Mouse (Mus musculus): ENCODE measurements around the gene Ezh1. TPM values are rescaled to one million over a fixed set of nuclear protein-coding genes. Genes with fewer than 3 reads are reported as not detected.
"Not testable (repeated sequence)": the region's sequence is repeated elsewhere in the genome, so short reads cannot be mapped to it uniquely, and the experiment has no call there.

Gene Ezh1
- polyA plus RNA-seq, 1 experiment from 2014 or later, result 12.1 TPM

DNA sequence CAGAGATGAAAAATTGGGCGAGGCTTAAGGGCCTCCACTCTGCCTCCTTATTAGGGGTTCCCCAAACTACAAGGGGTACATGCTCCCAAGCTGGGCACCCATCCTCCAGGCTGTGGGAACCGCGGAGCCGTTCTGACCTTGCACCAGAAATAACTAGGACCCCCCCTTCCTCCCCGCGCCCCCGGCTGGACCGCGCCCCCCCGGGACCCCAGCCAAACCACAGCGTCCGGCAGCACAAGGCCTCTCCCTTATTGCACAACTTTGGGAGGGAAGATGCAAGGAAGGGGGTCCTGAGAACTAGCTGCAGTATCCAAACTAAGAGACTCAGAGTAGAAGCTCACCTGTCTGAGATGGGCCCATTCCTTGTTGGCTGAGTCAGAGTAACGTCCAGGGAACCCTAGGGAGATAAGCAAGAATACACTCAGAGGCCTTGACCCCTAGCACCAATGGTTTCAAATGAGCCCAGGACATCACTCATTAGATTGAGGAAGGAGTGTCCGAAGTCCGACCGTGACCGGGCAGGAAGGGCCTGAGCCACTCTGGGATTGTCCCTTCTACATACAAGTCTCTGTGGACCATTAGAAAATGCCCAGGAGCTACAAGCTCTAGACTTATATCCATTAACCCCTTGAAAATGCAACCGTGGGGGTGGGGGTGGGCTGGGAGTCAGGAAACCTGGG, 57.8 kb downstream of the Ezh1 start:
- H3K4me3 ChIP-seq, result no peak overlapping the region
- peaks cover 20% of the 10 kb centered on the region for H3K36me3 ChIP-seq (ENCODE audit: poor library complexity, severe bottlenecking)
- peaks cover 80% of the 10 kb centered on the region for H3K27me3 ChIP-seq
- H3K9me3 ChIP-seq (replicated peaks), result no peaks in the 10 kb centered on the region
- 60% methylated on average over 18 of the region's 18 CpGs for WGBS
- H3K4me2 ChIP-seq, result no peak overlapping the region
- H3K27ac ChIP-seq, result no peak overlapping the region
- H3K4me1 ChIP-seq, result peaks cover 50% of the 10 kb centered on the region
- no peak for ATAC-seq
- H3K9ac ChIP-seq, result no peak overlapping the region

DNA sequence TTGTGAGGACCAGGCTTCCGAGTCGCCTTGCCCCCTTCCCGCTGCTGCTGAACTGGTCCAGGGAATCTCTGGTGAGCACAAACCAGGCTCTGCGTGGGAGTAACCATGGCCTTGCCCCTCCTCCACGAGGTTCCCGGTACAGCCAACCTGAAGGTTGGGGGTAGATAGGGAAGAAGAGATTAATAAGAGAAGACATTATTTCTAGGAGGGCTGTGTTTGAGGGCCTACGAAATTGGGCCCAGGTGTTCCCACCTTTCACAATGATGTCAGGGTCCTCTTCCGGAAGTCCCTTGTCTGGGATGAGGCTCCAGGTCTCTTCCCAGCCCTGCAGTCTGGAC, 58.3 kb downstream of the Ezh1 start:
- Histone ChIP-seq H3K9me3 (replicated peaks) (no peaks in the 10 kb centered on the region), H3K4me3 (no peak overlapping the region), H3K4me2 (no peak overlapping the region), H3K36me3 (ENCODE audit: poor library complexity, severe bottlenecking) (peaks cover 25% of the 10 kb centered on the region), H3K4me1 (peaks cover 45% of the 10 kb centered on the region), H3K9ac (no peak overlapping the region), H3K27me3 (peaks cover 80% of the 10 kb centered on the region), H3K27ac (no peak overlapping the region)
- 38% methylated on average over 8 of the region's 8 CpGs for WGBS
- no peak for ATAC-seq

DNA sequence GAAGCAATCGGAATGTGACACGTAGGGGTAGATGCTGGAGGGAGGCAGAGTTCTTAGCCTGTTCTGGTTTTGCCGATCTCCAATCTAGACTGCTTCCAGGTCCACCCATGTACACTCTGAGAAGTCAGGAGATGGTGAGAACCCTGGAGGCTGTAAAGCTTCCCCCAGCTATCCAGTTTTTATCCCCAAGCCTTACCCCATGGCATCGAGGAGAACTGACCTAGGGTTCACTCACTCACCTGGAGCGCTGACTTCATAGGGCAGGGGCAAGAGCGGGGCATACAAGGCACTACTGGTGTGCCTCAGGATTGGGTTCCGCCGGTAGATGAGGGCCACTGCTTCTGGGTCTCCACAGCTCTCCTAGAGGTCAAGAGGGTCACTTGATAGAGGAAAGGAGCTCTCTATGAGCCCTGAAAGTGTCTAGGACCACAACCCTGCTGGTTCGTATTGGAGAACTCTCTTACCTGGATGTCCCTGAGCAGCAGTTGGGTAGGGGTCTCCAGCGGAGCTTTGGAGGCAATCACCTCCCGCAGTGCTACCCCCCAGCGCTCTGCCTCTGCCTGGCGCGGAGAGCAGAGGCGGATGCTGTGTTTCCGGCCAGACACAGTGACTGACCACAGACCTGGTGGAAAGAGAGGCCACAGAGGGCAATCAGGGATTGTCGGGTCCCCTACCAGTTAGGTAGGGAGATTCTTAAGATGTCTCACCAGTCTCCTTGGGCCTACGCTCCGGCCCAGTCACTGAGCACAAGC, 58.9 kb downstream of the Ezh1 start:
- 40% methylated on average over 19 of the region's 19 CpGs for WGBS
- Histone ChIP-seq H3K27me3 (peaks cover 84% of the 10 kb centered on the region), H3K9me3 (replicated peaks) (no peaks in the 10 kb centered on the region), H3K4me3 (no peak overlapping the region), H3K9ac (no peak overlapping the region), H3K27ac (no peak overlapping the region), H3K36me3 (ENCODE audit: poor library complexity, severe bottlenecking) (peaks cover 26% of the 10 kb centered on the region), H3K4me1 (peaks cover 41% of the 10 kb centered on the region), H3K4me2 (no peak overlapping the region)
- ATAC-seq, result no peak

- Histone ChIP-seq H3K27ac (no peak overlapping the region), H3K4me3 (no peak overlapping the region), H3K9me3 (replicated peaks) (no peaks in the 10 kb centered on the region), H3K36me3 (ENCODE audit: poor library complexity, severe bottlenecking) (peaks cover 36% of the 10 kb centered on the region), H3K4me1 (peaks cover 33% of the 10 kb centered on the region), H3K27me3 (peaks cover 94% of the 10 kb centered on the region), H3K4me2 (no peak overlapping the region), H3K9ac (no peak overlapping the region)
- 37% methylated on average over 14 of the region's 14 CpGs for WGBS
- no peak for ATAC-seq
Observed at GRCm38 (mm10) chr11:101166357-101166756, 59.9 kb downstream of the Ezh1 start.

- H3K9ac ChIP-seq, result 0 out of 2 replicates have a peak overlapping the region, but pooled peaks have one; percentile 17
- 12% methylated on average over 35 of the region's 35 CpGs for WGBS
- no peak overlapping the region for H3K27ac ChIP-seq
- peak overlapping the region; percentile 30 for H3K4me3 ChIP-seq
- no peak for ATAC-seq
- peaks cover 38% of the 10 kb centered on the region for H3K36me3 ChIP-seq (ENCODE audit: poor library complexity, severe bottlenecking)
- H3K4me1 ChIP-seq, result peaks cover 25% of the 10 kb centered on the region
- H3K4me2 ChIP-seq, result peak overlapping the region; percentile 54; the same call in 1 of the 2 replicates
- H3K9me3 ChIP-seq (replicated peaks), result no peaks in the 10 kb centered on the region
- H3K27me3 ChIP-seq, result peaks cover 86% of the 10 kb centered on the region
Observed at GRCm38 (mm10) chr11:101164677-101165580, 61.3 kb downstream of the Ezh1 start.

DNA sequence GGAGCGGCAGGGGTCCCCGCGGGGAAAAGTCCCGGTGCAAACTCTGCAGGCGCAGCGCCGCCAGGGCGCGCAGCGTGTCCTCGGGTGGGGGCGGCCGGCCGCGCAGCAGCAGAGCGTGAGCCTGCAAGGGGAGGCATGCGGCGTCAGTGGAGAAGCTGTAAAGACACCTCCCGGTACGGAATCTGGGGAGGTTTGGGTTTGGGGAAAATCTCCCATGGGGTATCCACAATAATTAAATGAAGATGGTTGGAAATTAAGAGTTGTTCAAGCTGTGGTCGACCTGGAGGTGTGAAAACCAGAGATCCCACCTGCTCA, 62.0 kb downstream of the Ezh1 start:
- no peaks in the 10 kb centered on the region for H3K9me3 ChIP-seq (replicated peaks)
- peak overlapping the region; percentile 30 for H3K4me3 ChIP-seq
- H3K9ac ChIP-seq, result peak overlapping the region; percentile 17; the same call in 1 of the 2 replicates
- H3K4me1 ChIP-seq, result peaks cover 19% of the 10 kb centered on the region
- WGBS, result 5% methylated on average over 21 of the region's 21 CpGs
- peaks cover 38% of the 10 kb centered on the region for H3K36me3 ChIP-seq (ENCODE audit: poor library complexity, severe bottlenecking)
- H3K4me2 ChIP-seq, result peak overlapping the region; percentile 54
- no peak overlapping the region for H3K27ac ChIP-seq
- ATAC-seq, result no peak
- H3K27me3 ChIP-seq, result peaks cover 80% of the 10 kb centered on the region

GRCm38 (mm10) chr11:101163476-101164350, 62.5 kb downstream of the Ezh1 start:
- 9% methylated on average over 49 of the region's 49 CpGs for WGBS
- Histone ChIP-seq H3K36me3 (ENCODE audit: poor library complexity, severe bottlenecking) (peaks cover 38% of the 10 kb centered on the region), H3K9ac (peak overlapping the region; percentile 17; the same call in 1 of the 2 replicates), H3K4me3 (peak overlapping the region; percentile 30), H3K9me3 (replicated peaks) (no peaks in the 10 kb centered on the region), H3K4me2 (peak overlapping the region; percentile 54), H3K4me1 (peaks cover 13% of the 10 kb centered on the region; the same call in 1 of the 2 replicates), H3K27me3 (peaks cover 74% of the 10 kb centered on the region), H3K27ac (no peak overlapping the region)
- ATAC-seq, result no peak

DNA sequence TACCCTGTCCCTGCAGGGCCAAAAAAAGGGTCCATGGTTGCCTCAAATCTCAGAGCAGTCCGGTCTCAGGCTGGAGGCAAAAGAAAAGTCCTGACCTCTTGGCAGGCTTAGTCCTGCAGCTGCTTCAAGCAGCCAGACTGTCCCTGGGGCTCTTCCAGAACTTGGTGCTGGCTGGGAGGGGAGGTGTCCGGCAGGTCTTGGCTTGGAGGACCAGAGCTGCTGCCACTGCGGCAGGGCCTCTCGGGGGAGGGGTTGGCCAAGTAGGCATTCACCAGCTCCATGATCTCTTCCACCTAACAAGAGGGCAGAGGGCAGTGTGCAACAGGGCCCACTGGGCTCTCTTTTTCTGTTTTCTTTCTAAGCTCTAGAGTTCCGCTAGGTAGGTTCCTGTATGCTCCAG, 63.5 kb downstream of the Ezh1 start:
- H3K36me3 ChIP-seq (ENCODE audit: poor library complexity, severe bottlenecking), result peaks cover 36% of the 10 kb centered on the region
- no peak overlapping the region for H3K4me3 ChIP-seq
- no peak for ATAC-seq
- 58% methylated on average over 5 of the region's 5 CpGs for WGBS
- no peak overlapping the region for H3K9ac ChIP-seq
- no peak overlapping the region for H3K27ac ChIP-seq
- peaks cover 69% of the 10 kb centered on the region for H3K27me3 ChIP-seq
- peaks cover 10% of the 10 kb centered on the region; the same call in 1 of the 2 replicates for H3K4me1 ChIP-seq
- no peak overlapping the region for H3K4me2 ChIP-seq
- H3K9me3 ChIP-seq (replicated peaks), result no peaks in the 10 kb centered on the region

- Histone ChIP-seq H3K27ac (no peak overlapping the region), H3K27me3 (peaks cover 69% of the 10 kb centered on the region), H3K9ac (no peak overlapping the region), H3K4me2 (no peak overlapping the region), H3K4me3 (no peak overlapping the region), H3K4me1 (peaks cover 10% of the 10 kb centered on the region; the same call in 1 of the 2 replicates), H3K9me3 (replicated peaks) (no peaks in the 10 kb centered on the region), H3K36me3 (ENCODE audit: poor library complexity, severe bottlenecking) (peaks cover 31% of the 10 kb centered on the region)
- 54% methylated on average over 5 of the region's 5 CpGs for WGBS
- no peak for ATAC-seq
Observed at GRCm38 (mm10) chr11:101162301-101162700, 64.0 kb downstream of the Ezh1 start.

- H3K4me3 ChIP-seq, result no peak overlapping the region
- 88% methylated on average over 15 of the region's 15 CpGs for WGBS
- H3K27ac ChIP-seq, result no peak overlapping the region
- peaks cover 10% of the 10 kb centered on the region; the same call in 1 of the 2 replicates for H3K4me1 ChIP-seq
- no peak overlapping the region for H3K9ac ChIP-seq
- H3K4me2 ChIP-seq, result no peak overlapping the region
- peaks cover 26% of the 10 kb centered on the region; the same call in 1 of the 2 replicates for H3K36me3 ChIP-seq (ENCODE audit: poor library complexity, severe bottlenecking)
- H3K27me3 ChIP-seq, result peaks cover 65% of the 10 kb centered on the region
- ATAC-seq, result no peak
- no peaks in the 10 kb centered on the region for H3K9me3 ChIP-seq (replicated peaks)
Observed at GRCm38 (mm10) chr11:101161551-101161950, 64.7 kb downstream of the Ezh1 start.

DNA sequence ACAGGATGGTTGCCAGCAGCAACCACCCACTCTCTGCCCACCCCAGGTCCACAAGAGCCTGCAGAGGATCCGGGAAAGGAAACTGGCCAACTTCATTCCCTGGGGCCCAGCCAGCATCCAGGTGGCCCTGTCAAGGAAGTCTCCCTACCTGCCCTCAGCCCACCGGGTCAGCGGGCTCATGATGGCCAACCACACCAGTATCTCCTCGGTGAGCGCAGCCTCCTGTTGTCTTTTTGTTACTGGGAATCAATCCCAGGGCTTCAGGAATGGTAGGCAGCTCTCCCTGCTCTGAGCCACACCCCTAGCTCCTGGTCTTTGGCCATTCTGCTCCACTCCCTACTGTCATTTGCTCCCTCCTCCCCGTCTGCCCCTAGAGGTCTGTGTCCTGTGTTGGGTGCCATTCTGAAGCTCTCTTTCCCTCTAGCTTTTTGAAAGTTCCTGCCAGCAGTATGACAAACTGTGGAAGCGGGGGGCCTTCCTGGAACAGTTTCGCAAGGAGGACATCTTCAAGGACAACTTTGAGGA, 65.2 kb downstream of the Ezh1 start:
- not testable (repeated sequence) for H3K9ac ChIP-seq; H3K4me2 ChIP-seq; H3K27ac ChIP-seq; H3K4me3 ChIP-seq; H3K9me3 ChIP-seq (replicated peaks); ATAC-seq
- Histone ChIP-seq H3K27me3 (peaks cover 64% of the 10 kb centered on the region), H3K36me3 (ENCODE audit: poor library complexity, severe bottlenecking) (peaks cover 22% of the 10 kb centered on the region; the same call in 1 of the 2 replicates), H3K4me1 (peaks cover 14% of the 10 kb centered on the region)
- WGBS, result 80% methylated on average over 8 of the region's 8 CpGs

All from forebrain, embryonic 13.5 days (tissue).